Mouse (Mus musculus) liver, embryonic 15.5 days (tissue): Measurements from ENCODE around the gene Smok3a. TPM values are rescaled to one million over a fixed set of nuclear protein-coding genes. Genes with fewer than 3 reads are reported as not detected.

Experiments used
- polyA plus RNA-seq: library from polyadenylated mRNA; unstranded; fragments of >200 nt; fragmentation: Nextera tagmentation; extraction: Ambion mirVana; gene quantifications from 2 replicates; pipeline ENCODE4 v1.2.1, GENCODE M21; 2015

Gene Smok3a
- polyA plus RNA-seq, 1 experiment from 2014 or later: not detected

Other genes starting within 250 kb of the Smok3a start
- gene Ppp1r35, start 242.4 kb upstream of the Smok3a start, polyA plus RNA-seq: 21.0 and 21.3 TPM in 2 replicates
- gene Mepce, start 233.6 kb upstream of the Smok3a start, polyA plus RNA-seq: 4.0 and 5.0 TPM in 2 replicates
- 3.2 and 3.3 TPM in 2 replicates for gene Zcwpw1, start 233.5 kb upstream of the Smok3a start, polyA plus RNA-seq
- gene Pilra, start 185.0 kb upstream of the Smok3a start, polyA plus RNA-seq: 4.0 and 4.7 TPM in 2 replicates
- 4.9 and 5.7 TPM in 2 replicates for gene Pilrb1, start 163.2 kb upstream of the Smok3a start, polyA plus RNA-seq
- 5.2 and 6.4 TPM in 2 replicates for gene Pilrb2, start 149.4 kb upstream of the Smok3a start, polyA plus RNA-seq
- 5.0 and 5.2 TPM in 2 replicates for gene Cyp3a13, start 99.6 kb upstream of the Smok3a start, polyA plus RNA-seq
- not detected in 2 replicates for gene Gjc3, start 58.2 kb upstream of the Smok3a start, polyA plus RNA-seq
- gene Azgp1, start 39.7 kb upstream of the Smok3a start, polyA plus RNA-seq: 14.4 and 31.0 TPM in 2 replicates
- gene Smok3b, start 168 bp downstream of the Smok3a start, polyA plus RNA-seq: not detected in 2 replicates
- not detected in 2 replicates for gene Smok3c, start 31.9 kb downstream of the Smok3a start, polyA plus RNA-seq
- 3.7 and 3.8 TPM in 2 replicates for gene Zkscan1, start 63.8 kb downstream of the Smok3a start, polyA plus RNA-seq
- gene Zscan21, start 95.6 kb downstream of the Smok3a start, polyA plus RNA-seq: 14.6 and 16.8 TPM in 2 replicates
- 4.2 and 5.1 TPM in 2 replicates for gene Zfp113, start 134.5 kb downstream of the Smok3a start, polyA plus RNA-seq
- gene Cops6, start 139.8 kb downstream of the Smok3a start, polyA plus RNA-seq: 159 and 170 TPM in 2 replicates
- gene Ap4m1, start 150.7 kb downstream of the Smok3a start, polyA plus RNA-seq: 5.3 and 6.0 TPM in 2 replicates
- 174 and 176 TPM in 2 replicates for gene Mcm7, start 151.2 kb downstream of the Smok3a start, polyA plus RNA-seq
- 36.8 and 37.9 TPM in 2 replicates for gene Taf6, start 166.2 kb downstream of the Smok3a start, polyA plus RNA-seq
- gene Cnpy4, start 166.2 kb downstream of the Smok3a start, polyA plus RNA-seq: 12.7 and 13.4 TPM in 2 replicates
- gene Mblac1, start 173.1 kb downstream of the Smok3a start, polyA plus RNA-seq: 2.9 and 3.0 TPM in 2 replicates
- 0.08 TPM in 2 replicates for gene Nxpe5, start 204.6 kb downstream of the Smok3a start, polyA plus RNA-seq
- gene Lamtor4, start 234.2 kb downstream of the Smok3a start, polyA plus RNA-seq: 35.3 and 36.0 TPM in 2 replicates
- 2.5 and 3.6 TPM in 2 replicates for gene BC037034, start 242.8 kb downstream of the Smok3a start, polyA plus RNA-seq